Mouse (Mus musculus) embryo, embryonic 9.5 days (tissue): ENCODE measurements at regions not wholly inside any gene's neighbourhood (a gene's known extent, or its start where the extent isn't known, plus 50 kb on each side); places are given as distances from the start of the nearest gene placed in this dataset.
A peak's percentile ranks its signal among the peaks of the same experiment; 100 is the strongest.

ENCODE experiments used
- DNase-seq: peaks from one replicate; pipeline ENCODE4 v3.0.0-alpha.2; 2017; ENCODE audit errors: extremely low spot score

DNA sequence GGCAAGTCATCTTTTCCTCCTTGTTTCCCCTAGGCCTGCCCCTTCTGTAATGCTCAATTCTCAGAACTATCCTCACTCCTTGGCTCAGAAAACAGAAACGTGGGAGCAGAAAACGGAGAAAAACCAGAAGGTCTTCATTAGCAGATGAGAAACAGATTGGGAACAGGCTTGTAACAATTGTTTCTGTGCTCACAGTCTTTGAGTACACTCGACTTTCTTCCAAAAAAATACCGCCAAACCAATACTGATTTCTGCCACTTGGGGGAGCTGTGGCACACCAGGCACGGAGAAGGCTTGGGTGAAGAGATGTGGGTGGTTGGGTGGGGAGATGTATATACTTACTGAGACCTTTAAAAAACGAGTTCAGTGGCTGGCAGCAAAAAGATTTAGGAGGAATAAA is 80.8 kb upstream of the 4930583I09Rik start:
- no peak for DNase-seq

DNA sequence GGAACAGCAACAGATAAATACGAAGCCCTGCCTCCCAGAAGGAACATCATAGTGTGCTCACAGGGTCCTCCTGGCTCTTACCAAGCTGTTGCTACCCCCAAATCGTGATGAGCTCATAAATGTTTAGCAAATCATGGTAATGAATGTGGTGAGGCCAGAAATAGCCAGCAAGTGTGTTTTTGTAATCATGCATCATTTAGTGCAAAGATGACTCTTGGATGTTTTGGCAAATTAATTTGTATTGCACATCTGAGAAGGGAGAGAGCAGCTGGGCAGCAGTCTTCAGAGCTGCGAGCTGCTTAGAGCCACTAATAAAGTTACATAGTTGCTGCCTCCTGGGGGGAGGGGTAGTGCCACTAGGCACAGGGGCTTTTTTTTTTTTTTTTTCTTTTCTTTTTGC is 79.8 kb upstream of the 4930583I09Rik start:
- no peak for DNase-seq

DNA sequence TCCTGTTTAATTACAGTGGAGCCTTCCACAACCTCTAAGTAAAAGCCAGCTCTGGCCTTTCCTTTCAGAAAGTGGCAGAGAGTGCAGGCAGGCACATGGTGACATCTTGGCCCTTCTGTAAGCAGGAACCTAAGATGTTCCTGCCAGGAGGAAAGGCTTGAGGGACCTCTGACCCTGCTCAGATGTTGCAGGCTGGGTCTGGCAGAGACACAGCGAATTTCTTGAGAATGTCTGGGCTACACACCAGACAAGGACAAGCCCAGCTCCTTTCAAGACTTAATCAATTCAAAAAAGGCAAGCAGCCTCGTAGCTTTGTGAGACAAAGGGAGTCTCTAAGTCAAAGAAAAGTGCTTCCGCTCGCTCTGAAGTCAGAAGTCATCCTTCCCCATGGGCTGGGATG is 79.2 kb upstream of the 4930583I09Rik start:
- DNase-seq: peak; percentile 47

DNA sequence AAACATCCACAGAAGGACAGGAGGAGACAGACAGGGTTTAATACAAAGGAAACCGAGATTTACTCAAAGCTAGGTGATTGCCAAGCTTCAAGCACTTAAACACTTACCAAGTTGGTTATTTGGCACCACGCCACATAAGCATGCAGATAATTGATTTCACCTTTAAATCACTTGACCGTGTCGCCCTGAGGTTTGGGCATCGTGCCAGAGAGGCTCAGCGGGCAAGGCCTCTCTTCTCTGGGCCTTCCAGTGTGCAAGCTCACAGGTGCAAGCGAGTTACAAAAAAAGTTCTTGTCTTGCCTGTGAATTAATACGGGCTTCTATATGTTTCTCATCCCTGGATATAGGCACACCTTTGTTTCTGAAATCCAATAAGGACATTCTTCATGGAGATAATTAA is 78.4 kb upstream of the 4930583I09Rik start:
- no peak for DNase-seq

DNA sequence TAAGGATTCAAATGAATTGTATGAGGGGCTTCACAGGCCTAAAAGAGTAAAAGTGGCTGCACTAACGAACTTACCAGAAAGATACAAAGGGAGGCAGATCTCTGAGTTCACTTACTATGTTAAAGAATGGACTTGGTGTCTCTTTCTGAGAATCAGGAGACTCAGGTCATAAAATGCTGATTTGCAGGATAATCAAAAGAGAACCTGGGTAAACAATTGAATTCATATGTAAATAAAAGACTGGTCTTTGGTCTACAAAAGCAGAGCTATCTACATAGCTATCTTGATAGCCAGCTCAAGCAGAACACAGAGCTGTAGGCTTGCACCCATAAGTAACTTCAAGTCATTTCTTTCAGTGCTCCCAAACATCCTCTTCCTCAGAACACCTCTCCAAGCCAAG is 72.8 kb upstream of the 4930583I09Rik start:
- no peak for DNase-seq

DNA sequence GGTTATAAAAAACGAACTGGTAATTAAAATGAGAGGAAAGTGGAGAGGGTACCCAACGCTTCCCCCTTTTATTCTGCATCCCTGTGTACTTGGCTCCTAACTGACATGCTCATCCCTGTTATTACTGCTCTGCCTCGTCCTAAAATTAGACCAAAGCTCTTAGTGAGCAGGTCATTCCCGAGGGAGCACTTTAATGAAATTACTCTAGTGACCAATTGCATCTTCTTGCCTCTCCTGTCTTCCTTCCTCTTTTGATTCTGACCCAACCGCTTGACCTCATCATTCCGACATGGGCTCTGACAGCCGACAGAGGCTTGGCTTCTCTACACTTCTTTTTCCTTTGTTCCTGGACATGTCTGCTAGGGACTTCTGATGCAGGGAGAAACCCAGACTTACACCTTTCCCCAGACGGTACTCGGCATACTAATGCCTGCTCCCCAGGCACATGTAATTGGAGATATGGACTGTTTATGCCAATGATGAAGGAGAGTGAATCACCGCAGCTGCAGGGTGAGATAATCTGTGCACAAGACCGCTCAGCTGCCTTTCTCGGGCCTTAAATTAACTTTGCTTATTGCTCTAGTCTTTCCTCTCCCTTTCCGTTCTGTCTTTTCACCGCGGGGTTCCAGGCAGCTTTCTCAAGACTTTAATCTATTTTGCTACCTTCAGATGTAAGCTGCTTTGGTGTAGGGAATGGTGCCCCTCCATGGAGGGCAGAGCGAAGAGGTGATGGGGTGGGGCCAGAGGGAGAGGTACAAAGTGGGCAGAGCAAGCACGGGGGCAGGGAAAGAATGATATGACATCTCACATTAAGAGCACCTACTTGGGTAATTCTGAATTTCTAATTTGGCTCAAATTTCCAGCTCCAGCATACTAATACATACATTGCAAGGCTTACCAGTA is 66.1 kb upstream of the 4930583I09Rik start:
- no peak for DNase-seq

DNA sequence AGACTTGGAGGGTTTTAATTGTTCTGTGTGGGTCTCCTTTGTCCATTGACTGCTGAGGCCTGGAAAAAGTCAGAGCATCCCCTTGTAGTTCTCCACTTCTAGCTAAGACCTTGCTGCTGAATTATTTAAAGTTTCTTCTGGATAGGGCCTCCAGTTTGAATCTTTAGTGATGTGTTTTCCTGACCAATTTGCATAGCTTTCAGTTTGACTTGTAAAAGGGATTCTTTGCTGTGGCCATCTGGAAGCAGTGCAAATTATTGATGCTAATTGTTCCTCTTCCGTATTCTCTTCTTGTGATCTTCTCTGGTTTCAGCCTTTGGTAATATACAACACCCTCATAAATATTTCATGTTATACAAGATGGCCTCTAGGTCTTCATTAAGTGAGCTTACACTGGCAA is 61.6 kb upstream of the 4930583I09Rik start:
- no peak for DNase-seq

DNA sequence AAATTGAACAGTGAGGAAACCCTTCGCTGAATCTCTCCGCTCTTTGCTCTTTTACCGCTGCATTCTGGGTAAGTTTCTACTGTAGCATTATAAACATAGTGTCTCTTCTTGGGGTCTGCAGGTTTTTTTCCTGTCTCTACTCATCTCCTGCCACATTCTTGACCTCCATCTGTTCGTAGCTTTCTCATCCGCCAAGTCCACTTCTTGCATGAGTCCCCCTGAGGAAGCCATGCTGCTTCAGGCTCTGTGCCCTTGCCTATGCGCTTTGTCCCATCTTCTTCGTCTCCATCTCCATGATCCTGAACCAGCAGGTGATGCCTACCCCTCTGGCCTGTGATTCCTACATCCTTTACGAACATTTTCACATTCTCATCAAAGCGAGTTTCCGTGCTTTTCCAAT is 60.0 kb upstream of the 4930583I09Rik start:
- no peak for DNase-seq

DNA sequence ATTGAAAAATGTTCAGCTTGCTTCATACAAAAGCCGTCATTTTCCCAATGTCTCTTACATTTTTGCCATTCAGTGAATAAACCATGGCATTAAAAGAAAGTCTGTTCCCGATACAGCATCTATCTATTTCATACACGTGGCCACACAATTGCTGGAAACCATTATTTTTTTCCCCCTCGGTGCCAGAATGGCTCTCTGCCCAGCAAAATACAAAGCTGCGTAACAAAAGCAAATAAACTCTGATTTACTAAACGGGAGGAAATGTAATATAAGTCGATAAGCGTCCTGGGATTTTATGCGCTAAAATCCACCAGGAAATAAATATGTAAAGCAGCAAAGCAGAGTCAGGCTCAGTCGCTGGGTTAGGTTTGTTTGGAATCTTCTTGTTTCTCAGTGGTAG is 59.6 kb upstream of the 4930583I09Rik start:
- DNase-seq: no peak

DNA sequence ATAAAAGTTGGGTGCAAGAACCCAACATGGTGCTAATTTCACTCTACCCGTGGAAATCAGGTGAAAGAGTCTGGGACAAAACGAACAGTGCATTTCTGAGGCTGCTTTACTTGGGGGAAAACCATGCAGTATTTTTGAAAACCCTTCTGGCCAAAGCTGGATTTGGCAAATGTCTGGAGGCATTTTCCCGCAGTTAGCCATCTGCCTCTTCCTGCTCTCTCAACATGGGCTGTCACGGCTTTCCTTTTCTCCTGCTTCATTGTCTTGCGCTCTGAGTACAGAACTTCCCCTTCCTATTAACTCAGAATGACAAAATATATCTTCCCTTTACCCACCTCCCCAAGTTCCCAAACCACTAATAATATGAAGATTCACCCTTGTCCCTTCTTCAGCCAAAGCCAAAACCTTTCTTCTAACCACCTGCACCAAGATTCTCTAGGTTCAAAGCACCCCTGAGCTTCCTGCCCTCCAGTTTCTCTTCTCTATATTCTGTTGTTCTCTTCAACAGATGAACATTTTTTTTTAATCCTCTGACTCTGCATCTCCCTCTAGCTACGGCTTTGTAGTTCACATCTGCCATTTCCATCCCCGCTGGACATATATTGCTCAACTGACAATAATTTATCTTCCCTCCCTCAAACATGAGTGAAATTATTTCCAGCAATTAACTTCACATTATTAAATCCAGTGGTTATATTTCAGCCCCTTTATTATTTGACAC is 57.5 kb upstream of the 4930583I09Rik start:
- no peak for DNase-seq
